Mouse (Mus musculus): Measurements from ENCODE around the gene Hdc. TPM values are rescaled to one million over a fixed set of nuclear protein-coding genes. Genes with fewer than 3 reads are reported as not detected.
"Not testable (repeated sequence)": the region's sequence is repeated elsewhere in the genome, so short reads cannot be mapped to it uniquely, and the experiment has no call there.

Hdc gene
- polyA plus RNA-seq, 1 experiment from 2014 or later, result 1.6 TPM

DNA sequence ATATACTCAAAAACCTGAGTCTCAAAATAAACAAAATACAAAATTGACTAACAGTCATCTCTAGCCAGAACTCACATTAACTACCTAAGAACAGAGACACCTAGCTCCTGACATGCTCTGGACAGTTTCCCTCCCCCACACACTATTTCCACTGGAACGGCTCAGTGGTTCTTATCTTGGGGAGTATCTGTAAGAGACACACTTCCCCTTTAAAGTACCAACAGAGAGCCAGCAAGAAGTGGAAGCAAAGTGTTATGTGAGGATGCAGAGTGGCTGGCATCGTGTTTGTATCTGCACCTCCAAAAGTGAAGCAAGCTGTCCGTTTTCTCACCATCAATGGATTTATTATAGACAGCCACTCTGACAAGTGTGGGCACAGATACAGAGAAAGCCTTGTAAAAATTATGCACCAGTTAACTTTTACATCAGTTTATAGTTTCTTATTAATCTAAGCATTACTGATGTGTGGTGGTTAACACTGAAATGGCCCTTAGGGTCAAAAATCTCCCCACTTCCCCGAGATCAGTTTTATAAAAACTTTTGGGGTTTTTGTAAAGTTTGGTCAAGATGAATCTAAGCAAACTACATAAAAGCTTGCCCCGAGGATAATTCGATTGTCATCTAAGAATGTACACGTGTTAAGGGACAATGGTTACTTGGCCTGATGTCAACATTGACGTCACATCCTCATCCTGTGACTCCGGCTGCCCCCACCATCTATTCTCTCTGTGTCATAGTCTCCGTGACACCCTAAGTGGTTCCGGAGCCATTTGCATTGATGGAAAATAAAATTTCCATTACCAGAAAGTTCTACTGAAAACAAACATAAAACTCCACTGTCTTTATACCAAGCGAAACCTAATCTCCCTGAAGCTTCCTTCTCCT is 17.1 kb upstream of the Hdc start:
- DNase-seq (ENCODE audit: low spot score), result no peak
- Histone ChIP-seq H3K36me3 (ENCODE audit: control insufficient read depth, insufficient read depth, low read length) (peaks cover 51% of the 10 kb centered on the region), H3K9me3 (ENCODE audit: control insufficient read depth, low read length) (no peaks in the 10 kb centered on the region), H3K9ac (ENCODE audit: low read length) (no peak overlapping the region), H3K27ac (ENCODE audit: low read depth) (no peak overlapping the region), H3K4me3 (ENCODE audit: low read depth, low read length) (no peak overlapping the region), H3K4me2 (ENCODE audit: low read length) (no peak overlapping the region), H3K4me1 (replicated peaks; ENCODE audit: control insufficient read depth, insufficient read depth, low read length) (no peaks in the 10 kb centered on the region), H3K27me3 (replicated peaks; ENCODE audit: control insufficient read depth, insufficient read depth, low read length) (no peaks in the 10 kb centered on the region)
- WGBS, result 79% methylated on average over 12 of the region's 12 CpGs
- ATAC-seq (replicated peaks; ENCODE audit: low FRiP score, low TSS enrichment, low read depth), result no peak

- Histone ChIP-seq H3K27me3 (replicated peaks; ENCODE audit: control insufficient read depth, insufficient read depth, low read length) (no peaks in the 10 kb centered on the region), H3K4me2 (ENCODE audit: low read length) (no peak overlapping the region), H3K36me3 (ENCODE audit: control insufficient read depth, insufficient read depth, low read length) (peaks cover 41% of the 10 kb centered on the region), H3K4me1 (replicated peaks; ENCODE audit: control insufficient read depth, insufficient read depth, low read length) (no peaks in the 10 kb centered on the region), H3K27ac (ENCODE audit: low read depth) (no peak overlapping the region), H3K4me3 (ENCODE audit: low read depth, low read length) (no peak overlapping the region), H3K9me3 (ENCODE audit: control insufficient read depth, low read length) (no peaks in the 10 kb centered on the region), H3K9ac (ENCODE audit: low read length) (no peak overlapping the region)
- WGBS, result 90% methylated on average over 2 of the region's 2 CpGs
- no peak for DNase-seq (ENCODE audit: low spot score)
- ATAC-seq (replicated peaks; ENCODE audit: low FRiP score, low TSS enrichment, low read depth), result no peak
Observed at GRCm38 (mm10) chr2:126633165-126633564, 14.1 kb upstream of the Hdc start.

DNA sequence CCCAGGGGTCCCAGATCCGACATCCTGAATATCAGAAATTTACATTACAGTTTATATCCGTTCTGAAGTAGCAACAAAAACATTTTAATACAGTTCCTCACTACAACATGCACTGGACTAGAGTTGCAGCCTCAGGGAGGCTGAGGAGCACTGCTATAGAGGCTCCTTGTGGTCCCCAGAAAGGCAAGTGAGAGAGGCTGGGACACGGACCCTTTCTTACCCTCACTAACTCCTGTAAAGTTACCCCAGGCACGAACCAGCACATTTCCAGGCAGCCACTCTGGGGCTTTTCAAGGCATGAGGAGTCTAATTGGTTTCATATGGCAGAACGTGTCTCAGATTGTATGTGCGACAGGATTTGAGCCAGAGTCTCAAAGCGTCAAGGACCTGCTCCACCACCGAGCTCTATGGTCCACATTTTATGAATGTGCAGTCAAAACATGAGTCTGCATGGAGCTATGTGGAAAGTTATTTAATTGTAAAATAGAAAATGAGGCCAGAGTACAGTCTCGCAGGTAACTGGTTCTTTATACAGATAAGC is 9.4 kb upstream of the Hdc start:
- H3K9ac ChIP-seq (ENCODE audit: low read length), result no peak overlapping the region
- H3K9me3 ChIP-seq (ENCODE audit: control insufficient read depth, low read length), result no peaks in the 10 kb centered on the region
- no peak overlapping the region for H3K4me2 ChIP-seq (ENCODE audit: low read length)
- ATAC-seq (replicated peaks; ENCODE audit: low FRiP score, low TSS enrichment, low read depth) (no peak), DNase-seq (ENCODE audit: low spot score) (no peak)
- H3K27ac ChIP-seq (ENCODE audit: low read depth), result no peak overlapping the region
- no peak overlapping the region for H3K4me3 ChIP-seq (ENCODE audit: low read depth, low read length)
- no peaks in the 10 kb centered on the region for H3K4me1 ChIP-seq (replicated peaks; ENCODE audit: control insufficient read depth, insufficient read depth, low read length)
- H3K36me3 ChIP-seq (ENCODE audit: control insufficient read depth, insufficient read depth, low read length), result peaks cover 23% of the 10 kb centered on the region
- WGBS, result 86% methylated on average over 9 of the region's 9 CpGs
- H3K27me3 ChIP-seq (replicated peaks; ENCODE audit: control insufficient read depth, insufficient read depth, low read length), result no peaks in the 10 kb centered on the region

DNA sequence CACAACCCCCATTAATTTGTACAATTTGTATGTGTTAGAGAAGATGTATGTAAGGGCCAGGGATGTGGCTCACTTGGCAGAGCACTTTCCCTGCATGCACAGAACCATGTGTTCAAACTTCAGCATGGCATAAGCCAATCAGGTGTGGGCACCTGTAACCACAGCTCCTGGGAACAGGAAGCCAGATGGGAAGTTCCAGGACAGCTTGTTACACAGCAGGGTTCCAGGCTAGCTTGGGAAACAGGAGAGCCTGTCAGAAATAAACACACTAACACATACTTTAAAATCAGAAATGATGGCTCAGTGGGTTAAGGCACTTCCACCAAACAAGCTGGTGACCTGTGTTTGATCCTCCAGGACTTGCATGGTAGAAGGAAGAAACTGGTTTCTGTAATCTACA is 4.0 kb upstream of the Hdc start:
- Histone ChIP-seq H3K4me1 (replicated peaks; ENCODE audit: control insufficient read depth, insufficient read depth, low read length) (no peaks in the 10 kb centered on the region), H3K9ac (ENCODE audit: low read length) (no peak overlapping the region), H3K4me2 (ENCODE audit: low read length) (no peak overlapping the region), H3K27ac (ENCODE audit: low read depth) (no peak overlapping the region), H3K9me3 (ENCODE audit: control insufficient read depth, low read length) (no peaks in the 10 kb centered on the region), H3K4me3 (ENCODE audit: low read depth, low read length) (no peak overlapping the region), H3K36me3 (ENCODE audit: control insufficient read depth, insufficient read depth, low read length) (no peaks in the 10 kb centered on the region), H3K27me3 (replicated peaks; ENCODE audit: control insufficient read depth, insufficient read depth, low read length) (no peaks in the 10 kb centered on the region)
- ATAC-seq (replicated peaks; ENCODE audit: low FRiP score, low TSS enrichment, low read depth), result no peak
- no peak for DNase-seq (ENCODE audit: low spot score)

- 80% methylated on average over 2 of the region's 2 CpGs for WGBS
- H3K27me3 ChIP-seq (replicated peaks; ENCODE audit: control insufficient read depth, insufficient read depth, low read length), result no peaks in the 10 kb centered on the region
- ATAC-seq (replicated peaks; ENCODE audit: low FRiP score, low TSS enrichment, low read depth), result no peak
- no peak overlapping the region for H3K9ac ChIP-seq (ENCODE audit: low read length)
- no peak overlapping the region for H3K4me2 ChIP-seq (ENCODE audit: low read length)
- H3K27ac ChIP-seq (ENCODE audit: low read depth), result no peak overlapping the region
- no peak overlapping the region for H3K4me3 ChIP-seq (ENCODE audit: low read depth, low read length)
- no peaks in the 10 kb centered on the region for H3K9me3 ChIP-seq (ENCODE audit: control insufficient read depth, low read length)
- DNase-seq (ENCODE audit: low spot score), result no peak
- no peaks in the 10 kb centered on the region for H3K4me1 ChIP-seq (replicated peaks; ENCODE audit: control insufficient read depth, insufficient read depth, low read length)
- H3K36me3 ChIP-seq (ENCODE audit: control insufficient read depth, insufficient read depth, low read length), result no peaks in the 10 kb centered on the region
Observed at GRCm38 (mm10) chr2:126622455-126622854, 3.4 kb upstream of the Hdc start.

DNA sequence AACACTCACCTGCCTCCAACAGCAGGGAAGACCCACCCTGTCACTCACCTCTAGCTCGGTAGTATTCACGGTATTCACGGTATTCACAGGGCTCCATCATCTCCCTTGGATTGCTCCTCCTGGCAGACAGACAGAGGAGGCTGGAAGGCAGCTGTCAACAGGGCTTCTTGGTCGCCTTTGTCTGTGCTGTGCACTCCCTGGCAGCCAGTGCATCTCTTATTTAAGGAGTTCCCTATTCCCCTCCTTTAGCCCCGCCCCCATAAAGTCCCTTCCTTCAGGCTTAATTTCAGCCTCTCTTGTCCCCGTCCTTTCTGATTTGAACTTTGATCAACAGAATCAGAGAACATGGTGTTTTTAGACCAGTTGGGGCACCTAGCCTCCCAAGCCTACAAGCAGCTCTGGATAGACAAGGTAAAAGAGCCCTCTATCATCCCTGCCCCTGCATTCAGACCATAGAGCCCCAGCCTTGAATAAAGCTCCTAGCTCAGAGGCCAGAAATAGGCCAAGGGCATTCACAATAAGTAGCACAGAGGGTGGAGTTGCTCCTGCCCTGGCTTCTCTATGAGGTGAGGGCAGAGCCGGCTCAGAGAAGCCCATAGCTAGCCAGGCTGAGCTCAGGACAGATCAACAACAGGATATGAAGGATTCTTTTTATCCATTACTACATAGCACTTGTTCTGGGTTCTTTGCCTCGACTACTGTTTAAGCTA is 474 bp downstream of the Hdc start:
- no peak for DNase-seq (ENCODE audit: low spot score)
- H3K27ac ChIP-seq (ENCODE audit: low read depth), result no peak overlapping the region
- no peaks in the 10 kb centered on the region for H3K27me3 ChIP-seq (replicated peaks; ENCODE audit: control insufficient read depth, insufficient read depth, low read length)
- H3K9me3 ChIP-seq (ENCODE audit: control insufficient read depth, low read length), result no peaks in the 10 kb centered on the region
- H3K4me1 ChIP-seq (replicated peaks; ENCODE audit: control insufficient read depth, insufficient read depth, low read length), result no peaks in the 10 kb centered on the region
- no peaks in the 10 kb centered on the region for H3K36me3 ChIP-seq (ENCODE audit: control insufficient read depth, insufficient read depth, low read length)
- H3K4me3 ChIP-seq (ENCODE audit: low read depth, low read length), result no peak overlapping the region
- H3K9ac ChIP-seq (ENCODE audit: low read length), result no peak overlapping the region
- no peak overlapping the region for H3K4me2 ChIP-seq (ENCODE audit: low read length)
- ATAC-seq (replicated peaks; ENCODE audit: low FRiP score, low TSS enrichment, low read depth), result no peak
- WGBS, result 29% methylated on average over 8 of the region's 8 CpGs

DNA sequence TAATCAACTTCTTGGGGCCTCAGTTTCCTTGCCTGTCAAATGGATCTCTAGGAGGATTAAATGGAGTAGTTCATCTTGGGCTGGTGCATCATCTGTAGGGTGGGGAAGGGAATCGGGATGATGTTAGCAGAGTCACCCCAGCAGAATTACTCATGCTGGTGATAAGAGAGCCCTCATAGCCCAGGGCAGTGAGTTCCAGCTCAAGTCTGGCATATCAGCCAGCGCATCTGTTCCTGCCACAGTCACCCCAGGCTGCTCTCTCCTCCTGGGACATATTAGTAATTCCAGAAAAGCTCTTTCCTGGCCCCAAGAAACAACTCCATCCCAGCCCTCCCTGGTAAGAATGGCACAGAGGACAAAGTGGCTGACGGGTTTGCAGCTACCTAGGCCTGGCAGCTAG is 3.7 kb downstream of the Hdc start:
- no peak for ATAC-seq (replicated peaks; ENCODE audit: low FRiP score, low TSS enrichment, low read depth)
- Histone ChIP-seq H3K9ac (ENCODE audit: low read length) (no peak overlapping the region), H3K36me3 (ENCODE audit: control insufficient read depth, insufficient read depth, low read length) (no peaks in the 10 kb centered on the region), H3K4me3 (ENCODE audit: low read depth, low read length) (no peak overlapping the region), H3K27me3 (replicated peaks; ENCODE audit: control insufficient read depth, insufficient read depth, low read length) (no peaks in the 10 kb centered on the region), H3K9me3 (ENCODE audit: control insufficient read depth, low read length) (no peaks in the 10 kb centered on the region), H3K4me2 (ENCODE audit: low read length) (no peak overlapping the region), H3K4me1 (replicated peaks; ENCODE audit: control insufficient read depth, insufficient read depth, low read length) (no peaks in the 10 kb centered on the region), H3K27ac (ENCODE audit: low read depth) (no peak overlapping the region)
- DNase-seq (ENCODE audit: low spot score), result no peak
- 96% methylated on average over 3 of the region's 3 CpGs for WGBS

DNA sequence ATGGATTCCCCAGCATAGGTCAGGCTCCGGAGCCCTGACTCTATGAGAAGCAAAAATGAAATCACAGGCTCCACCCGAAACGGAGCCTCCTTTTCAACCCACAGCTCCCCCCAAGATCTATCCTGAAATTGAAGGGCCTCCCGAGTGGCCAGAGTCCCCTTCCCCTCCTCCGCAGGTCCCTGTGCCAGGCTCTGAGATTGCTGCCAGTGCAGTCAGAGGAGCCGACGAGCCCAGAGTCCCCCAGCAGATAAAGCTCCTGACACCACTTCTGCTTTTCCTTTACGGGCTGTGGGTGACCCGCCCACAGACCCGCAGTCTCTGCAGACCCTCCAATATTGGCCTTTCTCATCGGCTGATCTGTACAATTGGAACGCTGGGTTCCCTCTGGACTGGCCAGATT is 9.5 kb downstream of the Hdc start:
- whole genome bisulfite sequencing, result 72% methylated on average over 12 of the region's 12 CpGs
- not testable (repeated sequence) for H3K9ac ChIP-seq (ENCODE audit: low read length); H3K4me1 ChIP-seq (replicated peaks; ENCODE audit: control insufficient read depth, insufficient read depth, low read length); H3K27ac ChIP-seq (ENCODE audit: low read depth); H3K36me3 ChIP-seq (ENCODE audit: control insufficient read depth, insufficient read depth, low read length); ATAC-seq (replicated peaks; ENCODE audit: low FRiP score, low TSS enrichment, low read depth); H3K4me2 ChIP-seq (ENCODE audit: low read length); DNase-seq (ENCODE audit: low spot score); H3K4me3 ChIP-seq (ENCODE audit: low read depth, low read length); H3K27me3 ChIP-seq (replicated peaks; ENCODE audit: control insufficient read depth, insufficient read depth, low read length); H3K9me3 ChIP-seq (ENCODE audit: control insufficient read depth, low read length)

Data from intestine, embryonic 14.5 days (tissue).